Mouse (Mus musculus) layer of hippocampus, postnatal 36 days (tissue): Measurements from ENCODE around the gene Fbxo36. TPM values are rescaled to one million over a fixed set of nuclear protein-coding genes. Genes with fewer than 3 reads are reported as not detected.

Source experiments
- total RNA-seq, 2 experiments: library from RNA; stranded (reverse); gene quantifications; 2 replicates each; pipeline ENCODE4 v1.2.3; 2021

Fbxo36 gene
- total RNA-seq, 2 experiments from 2014 or later, result 2.0 to 3.1 TPM

Other genes with a start within 250 kb of the Fbxo36 start
- 100 to 1,000 TPM; 113 to 118 TPM for gene Dner, start 143.6 kb upstream of the Fbxo36 start, total RNA-seq
- 100 to 1,000 TPM; 191 to 208 TPM for gene Trip12, start 675 bp downstream of the Fbxo36 start, total RNA-seq
- gene Slc16a14, start 95.3 kb downstream of the Fbxo36 start, total RNA-seq, result 10 to 100 TPM; 12.4 to 15.6 TPM